Mouse (Mus musculus): Measurements from ENCODE around the gene Cracr2a. TPM values are rescaled to one million over a fixed set of nuclear protein-coding genes. Genes with fewer than 3 reads are reported as not detected.

Gene Cracr2a
- polyA plus RNA-seq, 1 experiment, result 4.0 TPM

- H3K27ac ChIP-seq (ENCODE audit: insufficient read depth, low read length), result no peak overlapping the region
- 94% methylated on average over 4 of the region's 4 CpGs for WGBS
- TF ChIP-seq POLR2A (IDR thresholded peaks at IDR 0.05; ENCODE audit: low read depth, low read length), result no peak
- no peak for TF ChIP-seq CTCF (IDR thresholded peaks at IDR 0.05; ENCODE audit: extremely low read depth, insufficient read depth, insufficient read length, insufficient replicate concordance)
- no peak for DNase-seq (ENCODE audit: low read depth in 1 of 2, low spot score in 2 of 2)
- no peaks in the 10 kb centered on the region; the same call in 1 of the 2 replicates for H3K4me1 ChIP-seq (ENCODE audit: control insufficient read depth, insufficient read depth, insufficient read length)
- H3K27me3 ChIP-seq (ENCODE audit: control insufficient read depth, insufficient read depth, low read length), result no peaks in the 10 kb centered on the region
- no peak overlapping the region for H3K4me3 ChIP-seq (ENCODE audit: extremely low read depth, insufficient read depth, insufficient read length)
- no peaks in the 10 kb centered on the region for H3K36me3 ChIP-seq (ENCODE audit: control insufficient read depth, insufficient read depth, low read length)
Observed at GRCm38 (mm10) chr6:127618686-127619085, 57.5 kb downstream of the Cracr2a start.

- DNase-seq (ENCODE audit: low read depth in 1 of 2, low spot score in 2 of 2), result peak in 1 of 2 experiments; percentile 28
- Histone ChIP-seq H3K4me3 (ENCODE audit: extremely low read depth, insufficient read depth, insufficient read length) (no peak overlapping the region), H3K27me3 (ENCODE audit: control insufficient read depth, insufficient read depth, low read length) (no peaks in the 10 kb centered on the region), H3K36me3 (ENCODE audit: control insufficient read depth, insufficient read depth, low read length) (peaks cover 1% of the 10 kb centered on the region; the same call in 1 of the 2 replicates), H3K27ac (ENCODE audit: insufficient read depth, low read length) (no peak overlapping the region), H3K4me1 (ENCODE audit: control insufficient read depth, insufficient read depth, insufficient read length) (no peaks in the 10 kb centered on the region)
- TF ChIP-seq POLR2A (IDR thresholded peaks at IDR 0.05; ENCODE audit: low read depth, low read length), result no peak
- peak; percentile 33; the same call in 1 of the 2 replicates for TF ChIP-seq CTCF (IDR thresholded peaks at IDR 0.05; ENCODE audit: extremely low read depth, insufficient read depth, insufficient read length, insufficient replicate concordance)
- 45% methylated on average over 5 of the region's 5 CpGs for WGBS
Observed at GRCm38 (mm10) chr6:127625135-127625534, 64.0 kb downstream of the Cracr2a start.

- peaks cover 1% of the 10 kb centered on the region; the same call in 1 of the 2 replicates for H3K36me3 ChIP-seq (ENCODE audit: control insufficient read depth, insufficient read depth, low read length)
- no peak overlapping the region for H3K4me3 ChIP-seq (ENCODE audit: extremely low read depth, insufficient read depth, insufficient read length)
- TF ChIP-seq CTCF (IDR thresholded peaks at IDR 0.05; ENCODE audit: extremely low read depth, insufficient read depth, insufficient read length, insufficient replicate concordance), result no peak
- no peak for TF ChIP-seq POLR2A (IDR thresholded peaks at IDR 0.05; ENCODE audit: low read depth, low read length)
- WGBS, result 92% methylated on average over 9 of the region's 9 CpGs
- no peak overlapping the region for H3K27ac ChIP-seq (ENCODE audit: insufficient read depth, low read length)
- no peaks in the 10 kb centered on the region for H3K27me3 ChIP-seq (ENCODE audit: control insufficient read depth, insufficient read depth, low read length)
- no peak for DNase-seq (ENCODE audit: low read depth in 1 of 2, low spot score in 2 of 2)
- H3K4me1 ChIP-seq (ENCODE audit: control insufficient read depth, insufficient read depth, insufficient read length), result no peaks in the 10 kb centered on the region
Observed at GRCm38 (mm10) chr6:127627453-127627852, 66.3 kb downstream of the Cracr2a start.

- no peak overlapping the region for H3K4me3 ChIP-seq (ENCODE audit: extremely low read depth, insufficient read depth, insufficient read length)
- no peaks in the 10 kb centered on the region for H3K27me3 ChIP-seq (ENCODE audit: control insufficient read depth, insufficient read depth, low read length)
- peaks cover 1% of the 10 kb centered on the region; the same call in 1 of the 2 replicates for H3K36me3 ChIP-seq (ENCODE audit: control insufficient read depth, insufficient read depth, low read length)
- DNase-seq (ENCODE audit: low read depth in 1 of 2, low spot score in 2 of 2), result no peak
- H3K4me1 ChIP-seq (ENCODE audit: control insufficient read depth, insufficient read depth, insufficient read length), result no peaks in the 10 kb centered on the region
- H3K27ac ChIP-seq (ENCODE audit: insufficient read depth, low read length), result no peak overlapping the region
- TF ChIP-seq POLR2A (IDR thresholded peaks at IDR 0.05; ENCODE audit: low read depth, low read length), result no peak
- TF ChIP-seq CTCF (IDR thresholded peaks at IDR 0.05; ENCODE audit: extremely low read depth, insufficient read depth, insufficient read length, insufficient replicate concordance), result no peak
- WGBS, result 93% methylated on average over 2 of the region's 2 CpGs
Observed at GRCm38 (mm10) chr6:127629249-127629648, 68.1 kb downstream of the Cracr2a start.

- WGBS, result 70% methylated on average over 2 of the region's 2 CpGs
- TF ChIP-seq CTCF (IDR thresholded peaks at IDR 0.05; ENCODE audit: extremely low read depth, insufficient read depth, insufficient read length, insufficient replicate concordance), result no peak
- TF ChIP-seq POLR2A (IDR thresholded peaks at IDR 0.05; ENCODE audit: low read depth, low read length), result no peak
- Histone ChIP-seq H3K4me1 (ENCODE audit: control insufficient read depth, insufficient read depth, insufficient read length) (no peaks in the 10 kb centered on the region), H3K27ac (ENCODE audit: insufficient read depth, low read length) (no peak overlapping the region), H3K36me3 (ENCODE audit: control insufficient read depth, insufficient read depth, low read length) (peaks cover 1% of the 10 kb centered on the region; the same call in 1 of the 2 replicates), H3K27me3 (ENCODE audit: control insufficient read depth, insufficient read depth, low read length) (no peaks in the 10 kb centered on the region), H3K4me3 (ENCODE audit: extremely low read depth, insufficient read depth, insufficient read length) (no peak overlapping the region)
- DNase-seq (ENCODE audit: low read depth in 1 of 2, low spot score in 2 of 2), result no peak
Observed at GRCm38 (mm10) chr6:127634858-127635257, 73.7 kb downstream of the Cracr2a start.

GRCm38 (mm10) chr6:127635462-127636189 lies 74.5 kb downstream of the Cracr2a start:
- Histone ChIP-seq H3K36me3 (ENCODE audit: control insufficient read depth, insufficient read depth, low read length) (peaks cover 1% of the 10 kb centered on the region; the same call in 1 of the 2 replicates), H3K27me3 (ENCODE audit: control insufficient read depth, insufficient read depth, low read length) (no peaks in the 10 kb centered on the region), H3K4me1 (ENCODE audit: control insufficient read depth, insufficient read depth, insufficient read length) (no peaks in the 10 kb centered on the region), H3K27ac (ENCODE audit: insufficient read depth, low read length) (no peak overlapping the region), H3K4me3 (ENCODE audit: extremely low read depth, insufficient read depth, insufficient read length) (no peak overlapping the region)
- no peak for TF ChIP-seq POLR2A (IDR thresholded peaks at IDR 0.05; ENCODE audit: low read depth, low read length)
- no peak for TF ChIP-seq CTCF (IDR thresholded peaks at IDR 0.05; ENCODE audit: extremely low read depth, insufficient read depth, insufficient read length, insufficient replicate concordance)
- 94% methylated on average over 9 of the region's 9 CpGs for WGBS
- DNase-seq (ENCODE audit: low read depth in 1 of 2, low spot score in 2 of 2), result no peak
